Mouse (Mus musculus) lung, adult 2 months (tissue): ENCODE measurements at regions not wholly inside any gene's neighbourhood (a gene's known extent, or its start where the extent isn't known, plus 50 kb on each side); places are given as distances from the start of the nearest gene placed in this dataset.

Experiments
- CTCF ChIP-seq: fragments of 200-500 bp; IDR thresholded peaks from 2 replicates; pipeline ENCODE4 v1.5.1; 2011; ENCODE audit warnings: mild to moderate bottlenecking, low read length, control low read depth; ENCODE audit not compliant: insufficient read depth
- POLR2A ChIP-seq: fragments of 200-500 bp; IDR thresholded peaks from 2 replicates; pipeline ENCODE4 v1.6.1; 2011; ENCODE audit warnings: low read depth, mild to moderate bottlenecking, control low read depth, low read length, borderline replicate concordance; ENCODE audit errors: extremely low read depth

GRCm38 (mm10) chr7:58595951-58596350, 60.0 kb upstream of the Atp10a start:
- TF ChIP-seq CTCF (no peak), POLR2A (no peak)
